Mouse (Mus musculus) liver, embryonic 11.5 days (tissue): ENCODE measurements around the gene Ghr. TPM values are rescaled to one million over a fixed set of nuclear protein-coding genes. Genes with fewer than 3 reads are reported as not detected.

Experiments used
- ATAC-seq: fragments of 200-750 bp; cut with Nextera tagmentation; replicated peaks from 2 replicates; pipeline ENCODE4 v1.8.0; 2017; ENCODE audit warnings: moderate number of reproducible peaks, mild to moderate bottlenecking, moderate TSS enrichment, moderate library complexity; ENCODE audit not compliant: low FRiP score
- DNase-seq: peaks from one replicate; pipeline ENCODE4 v3.0.0-alpha.2; 2017; ENCODE audit warnings: low spot score
- H3K27ac ChIP-seq: fragments of 300-500 bp; sonication (generic); 2 replicates; pipeline ENCODE4 v1.5.1; 2014; ENCODE audit warnings: mild to moderate bottlenecking, low read depth, low read length, control low read depth
- H3K27me3 ChIP-seq: fragments of 300-500 bp; sonication (generic); replicated peaks from 2 replicates; pipeline ENCODE4 v1.6.1; 2014; ENCODE audit warnings: low read length, mixed read lengths; ENCODE audit not compliant: control insufficient read depth, insufficient read depth
- H3K36me3 ChIP-seq: fragments of 300-500 bp; sonication (generic); 2 replicates; pipeline ENCODE4 v1.6.1; 2014; ENCODE audit warnings: mild to moderate bottlenecking, low read length, moderate library complexity, mixed read lengths; ENCODE audit not compliant: control insufficient read depth, insufficient read depth
- H3K4me1 ChIP-seq: fragments of 300-500 bp; sonication (generic); replicated peaks from 2 replicates; pipeline ENCODE4 v1.6.1; 2014; ENCODE audit warnings: low read length, mixed read lengths; ENCODE audit not compliant: control insufficient read depth, insufficient read depth
- H3K4me2 ChIP-seq: fragments of 300-500 bp; sonication (generic); 2 replicates; pipeline ENCODE4 v1.6.1; 2014; ENCODE audit warnings: mild to moderate bottlenecking, control low read depth, moderate library complexity
- H3K4me3 ChIP-seq: fragments of 300-500 bp; sonication (generic); 2 replicates; pipeline ENCODE4 v1.5.1; 2014; ENCODE audit warnings: low read depth, low read length, control low read depth
- H3K9ac ChIP-seq: fragments of 300-500 bp; sonication (generic); 2 replicates; pipeline ENCODE4 v1.6.1; 2014; ENCODE audit warnings: low read depth, low read length, control low read depth
- H3K9me3 ChIP-seq: fragments of 300-500 bp; sonication (generic); 2 replicates; pipeline ENCODE4 v1.6.1; 2016; ENCODE audit warnings: low read length, inconsistent platforms, mixed read lengths; ENCODE audit not compliant: control insufficient read depth
- WGBS: fragments of 180-500 bp; shearing (Covaris S2); extraction: QIAGEN DNeasy Blood & Tissue Kit; methylation state at CpG from one replicate; pipeline ENCODE4 v1.1.7; 2014; 5-methylcytosine and 5-hydroxymethylcytosine counted together
- polyA plus RNA-seq: library from polyadenylated mRNA; unstranded; fragments of >200 nt; fragmentation: Nextera tagmentation; extraction: Ambion mirVana; gene quantifications from 2 replicates; pipeline ENCODE4 v1.2.1, GENCODE M21; 2014

The Ghr gene
- polyA plus RNA-seq, 1 experiment from 2014 or later, result 38.2 TPM

GRCm38 (mm10) chr15:3353696-3354095 lies 229.6 kb downstream of the Ghr start:
- Histone ChIP-seq H3K9ac (no peak overlapping the region), H3K4me2 (no peak overlapping the region), H3K27ac (no peak overlapping the region), H3K4me1 (no peaks in the 10 kb centered on the region), H3K36me3 (no peaks in the 10 kb centered on the region), H3K4me3 (no peak overlapping the region), H3K9me3 (no peaks in the 10 kb centered on the region), H3K27me3 (no peaks in the 10 kb centered on the region)
- DNase-seq (no peak), ATAC-seq (no peak)
- WGBS, result 69% methylated on average over 2 of the region's 2 CpGs

- H3K27ac ChIP-seq, result no peak overlapping the region
- H3K9me3 ChIP-seq, result no peaks in the 10 kb centered on the region
- H3K27me3 ChIP-seq, result no peaks in the 10 kb centered on the region
- H3K4me2 ChIP-seq, result no peak overlapping the region
- 69% methylated on average over 6 of the region's 6 CpGs for WGBS
- H3K9ac ChIP-seq, result no peak overlapping the region
- no peaks in the 10 kb centered on the region for H3K4me1 ChIP-seq
- DNase-seq, result no peak
- no peaks in the 10 kb centered on the region for H3K36me3 ChIP-seq
- no peak for ATAC-seq
- H3K4me3 ChIP-seq, result no peak overlapping the region
Measured at GRCm38 (mm10) chr15:3349306-3350064, 233.8 kb downstream of the Ghr start.

GRCm38 (mm10) chr15:3346682-3347081 lies 236.6 kb downstream of the Ghr start:
- no peaks in the 10 kb centered on the region for H3K27me3 ChIP-seq
- 74% methylated on average over 3 of the region's 3 CpGs for WGBS
- H3K36me3 ChIP-seq, result no peaks in the 10 kb centered on the region
- ATAC-seq, result no peak
- DNase-seq, result no peak
- H3K9me3 ChIP-seq, result no peaks in the 10 kb centered on the region
- H3K4me2 ChIP-seq, result no peak overlapping the region
- no peak overlapping the region for H3K27ac ChIP-seq
- no peaks in the 10 kb centered on the region for H3K4me1 ChIP-seq
- no peak overlapping the region for H3K9ac ChIP-seq
- H3K4me3 ChIP-seq, result no peak overlapping the region

- Histone ChIP-seq H3K4me1 (no peaks in the 10 kb centered on the region), H3K4me3 (no peak overlapping the region), H3K36me3 (peaks cover 2% of the 10 kb centered on the region; the same call in 1 of the 2 replicates), H3K9me3 (no peaks in the 10 kb centered on the region), H3K27me3 (no peaks in the 10 kb centered on the region), H3K4me2 (no peak overlapping the region), H3K27ac (no peak overlapping the region), H3K9ac (no peak overlapping the region)
- DNase-seq (no peak), ATAC-seq (no peak)
- 90% methylated on average over 4 of the region's 4 CpGs for WGBS
Measured at GRCm38 (mm10) chr15:3344555-3344954, 238.7 kb downstream of the Ghr start.

- WGBS, result 83% methylated on average over 4 of the region's 4 CpGs
- no peak for ATAC-seq
Measured at GRCm38 (mm10) chr15:3341806-3342582, 241.3 kb downstream of the Ghr start.

GRCm38 (mm10) chr15:3339847-3340246 lies 243.4 kb downstream of the Ghr start:
- ATAC-seq, result no peak

More at GRCm38 (mm10) chr15:3341806-3342582, 241.3 kb downstream of the Ghr start:
- no peak for DNase-seq
- H3K9ac ChIP-seq, result no peak overlapping the region
- no peak overlapping the region for H3K4me3 ChIP-seq
- no peak overlapping the region for H3K4me2 ChIP-seq
- H3K27ac ChIP-seq, result no peak overlapping the region
- no peaks in the 10 kb centered on the region for H3K9me3 ChIP-seq
- H3K27me3 ChIP-seq, result no peaks in the 10 kb centered on the region
- peaks cover 12% of the 10 kb centered on the region; the same call in 1 of the 2 replicates for H3K36me3 ChIP-seq
- no peaks in the 10 kb centered on the region for H3K4me1 ChIP-seq

GRCm38 (mm10) chr15:3332517-3332916 lies 250.8 kb downstream of the Ghr start:
- H3K27ac ChIP-seq, result no peak overlapping the region
- no peak overlapping the region for H3K4me3 ChIP-seq
- DNase-seq (no peak), ATAC-seq (no peak)
- no peaks in the 10 kb centered on the region for H3K9me3 ChIP-seq
- H3K36me3 ChIP-seq, result peaks cover 8% of the 10 kb centered on the region; the same call in 1 of the 2 replicates
- no peaks in the 10 kb centered on the region for H3K4me1 ChIP-seq
- no peak overlapping the region for H3K4me2 ChIP-seq
- no peak overlapping the region for H3K9ac ChIP-seq
- 83% methylated on average over 4 of the region's 4 CpGs for WGBS
- H3K27me3 ChIP-seq, result no peaks in the 10 kb centered on the region

More at GRCm38 (mm10) chr15:3339847-3340246, 243.4 kb downstream of the Ghr start:
- no peak overlapping the region for H3K4me3 ChIP-seq
- WGBS, result 73% methylated on average over 3 of the region's 3 CpGs
- H3K27ac ChIP-seq, result no peak overlapping the region
- no peaks in the 10 kb centered on the region for H3K9me3 ChIP-seq
- no peaks in the 10 kb centered on the region for H3K4me1 ChIP-seq
- no peaks in the 10 kb centered on the region for H3K27me3 ChIP-seq
- no peak overlapping the region for H3K4me2 ChIP-seq
- H3K9ac ChIP-seq, result no peak overlapping the region
- DNase-seq, result no peak
- H3K36me3 ChIP-seq, result peaks cover 13% of the 10 kb centered on the region; the same call in 1 of the 2 replicates

- no peaks in the 10 kb centered on the region for H3K27me3 ChIP-seq
- 73% methylated on average over 2 of the region's 2 CpGs for WGBS
- DNase-seq (no peak), ATAC-seq (no peak)
- no peak overlapping the region for H3K4me2 ChIP-seq
- no peaks in the 10 kb centered on the region for H3K9me3 ChIP-seq
- H3K4me1 ChIP-seq, result no peaks in the 10 kb centered on the region
- no peak overlapping the region for H3K4me3 ChIP-seq
- no peak overlapping the region for H3K9ac ChIP-seq
- H3K36me3 ChIP-seq, result peaks cover 3% of the 10 kb centered on the region; the same call in 1 of the 2 replicates
- no peak overlapping the region for H3K27ac ChIP-seq
Measured at GRCm38 (mm10) chr15:3331813-3332212, 251.5 kb downstream of the Ghr start.
